Mouse (Mus musculus) ZHBTc4 (cell line): ENCODE measurements around the gene Tbp.
A peak's percentile ranks its signal among the peaks of the same experiment; 100 is the strongest.

Source experiments
- DNase-seq: peaks from one replicate; pipeline ENCODE4 v3.0.0-alpha.2; 2011; ENCODE audit warnings: low read depth, low spot score

Gene Tbp

DNA sequence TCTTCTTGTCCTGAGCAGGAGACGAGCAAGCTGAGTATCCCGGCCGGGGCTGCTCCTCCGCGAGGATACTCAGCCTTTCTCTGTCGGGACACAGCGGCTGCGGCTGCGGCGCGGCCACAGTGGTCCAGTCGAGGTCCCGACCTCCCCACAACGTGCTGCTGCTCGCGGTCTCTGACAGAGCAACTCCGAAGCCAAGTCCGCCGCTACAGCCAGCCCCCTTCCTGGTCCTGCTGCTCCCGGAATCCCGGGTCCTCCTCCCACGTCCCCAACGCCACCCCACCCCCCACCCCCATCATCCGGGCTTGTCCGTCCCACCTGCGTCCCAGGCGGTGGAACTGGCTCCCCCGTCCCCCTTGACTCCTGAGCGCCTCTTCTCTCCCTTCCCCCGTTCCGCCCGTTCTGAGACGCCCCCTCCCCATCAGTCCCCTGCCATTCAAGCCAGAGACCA lies 36.8 kb downstream of the Tbp start:
- DNase-seq: peak; percentile 55

DNA sequence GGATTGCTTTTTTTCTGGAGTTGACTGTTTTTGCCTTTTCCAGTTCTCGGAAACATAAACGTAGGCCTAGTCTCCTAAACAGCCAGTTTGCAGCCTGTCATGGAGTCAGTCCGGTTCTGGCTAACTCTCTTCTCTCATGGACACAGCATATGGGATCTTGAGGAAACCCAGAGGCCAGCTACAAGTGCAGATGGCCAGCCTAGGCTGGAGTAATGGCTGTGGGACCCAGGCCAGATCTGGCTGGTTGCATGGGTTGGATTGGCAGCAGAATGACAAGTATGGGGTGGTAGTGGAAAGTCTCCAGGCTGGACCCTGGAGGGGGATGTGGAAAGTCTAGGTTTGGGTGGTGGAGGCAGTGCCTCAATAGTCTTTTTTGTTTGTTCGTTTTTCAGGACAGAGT lies 40.6 kb downstream of the Tbp start:
- DNase-seq: no peak

DNA sequence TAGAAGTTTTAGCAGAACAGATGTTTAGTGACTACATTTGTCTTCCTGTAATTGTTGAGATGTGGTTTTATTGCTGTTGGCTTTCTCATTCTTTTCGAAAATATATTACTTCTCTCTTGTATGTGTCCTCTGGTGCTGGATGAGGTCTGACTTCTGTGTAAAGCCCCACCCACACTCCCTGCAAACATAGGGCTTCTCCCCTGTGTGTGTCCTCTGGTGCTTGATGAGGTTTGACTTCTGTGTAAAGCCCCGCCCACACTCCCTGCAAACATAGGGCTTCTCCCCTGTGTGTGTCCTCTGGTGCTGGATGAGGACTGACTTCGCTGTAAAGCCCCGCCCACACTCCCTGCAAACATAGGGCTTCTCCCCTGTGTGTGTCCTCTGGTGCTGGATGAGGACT lies 44.2 kb downstream of the Tbp start:
- DNase-seq: peak; percentile 64

DNA sequence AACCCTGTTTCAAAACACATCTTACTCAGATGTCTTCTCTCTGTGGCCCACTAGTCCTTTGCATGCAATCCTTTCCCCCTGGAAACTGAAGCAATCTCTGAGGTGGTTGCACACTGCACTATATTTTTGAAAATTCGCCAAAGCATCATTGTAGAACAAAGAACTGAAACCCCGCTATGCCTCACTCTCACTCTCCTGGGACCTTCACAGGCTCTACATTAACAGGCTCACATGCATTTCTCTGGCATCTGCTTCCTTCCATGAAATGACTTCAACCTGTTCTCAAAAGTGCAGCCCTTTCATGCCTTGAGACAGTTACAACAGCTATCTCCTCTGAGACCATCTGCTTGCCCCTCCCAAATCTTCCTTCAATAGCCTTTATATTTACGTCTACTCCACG lies 46.8 kb downstream of the Tbp start:
- DNase-seq: no peak

DNA sequence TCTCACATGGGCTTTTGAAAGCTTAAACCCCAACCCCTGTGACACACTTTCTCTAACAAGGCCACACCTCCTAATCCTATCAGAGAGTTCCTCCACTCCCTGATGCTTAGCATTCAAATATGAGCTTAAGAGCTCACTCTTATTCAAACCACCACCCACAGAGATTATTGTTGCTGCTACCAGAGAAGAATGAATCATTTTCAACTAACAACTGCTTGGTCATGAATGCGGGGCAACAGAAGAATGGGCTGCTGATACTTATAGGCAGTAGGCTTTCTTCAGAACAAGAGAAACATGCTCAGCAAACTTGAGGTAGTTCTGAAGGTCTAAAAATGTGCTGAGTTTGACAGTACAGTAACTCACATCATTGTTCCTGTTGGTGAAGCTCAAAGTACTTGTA lies 50.0 kb downstream of the Tbp start:
- DNase-seq: peak; percentile 42

DNA sequence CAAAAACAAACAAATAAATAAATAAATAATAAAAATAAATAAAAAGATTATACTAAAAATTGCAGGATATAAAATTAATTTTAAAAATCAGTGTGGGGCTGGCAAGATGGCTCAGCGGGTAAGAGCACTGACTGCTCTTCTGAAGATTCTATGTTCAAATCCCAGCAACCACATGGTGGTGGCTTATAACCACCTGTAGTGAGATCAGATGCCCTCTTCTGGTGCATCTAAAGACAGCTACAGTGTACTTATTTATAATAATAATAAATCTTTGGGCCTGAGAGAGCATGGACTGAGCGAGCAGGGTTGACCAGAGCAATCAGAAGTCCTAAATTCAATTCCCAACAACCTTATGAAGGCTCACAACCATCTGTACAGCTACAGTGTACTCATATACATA lies 60.3 kb downstream of the Tbp start:
- DNase-seq: no peak

DNA sequence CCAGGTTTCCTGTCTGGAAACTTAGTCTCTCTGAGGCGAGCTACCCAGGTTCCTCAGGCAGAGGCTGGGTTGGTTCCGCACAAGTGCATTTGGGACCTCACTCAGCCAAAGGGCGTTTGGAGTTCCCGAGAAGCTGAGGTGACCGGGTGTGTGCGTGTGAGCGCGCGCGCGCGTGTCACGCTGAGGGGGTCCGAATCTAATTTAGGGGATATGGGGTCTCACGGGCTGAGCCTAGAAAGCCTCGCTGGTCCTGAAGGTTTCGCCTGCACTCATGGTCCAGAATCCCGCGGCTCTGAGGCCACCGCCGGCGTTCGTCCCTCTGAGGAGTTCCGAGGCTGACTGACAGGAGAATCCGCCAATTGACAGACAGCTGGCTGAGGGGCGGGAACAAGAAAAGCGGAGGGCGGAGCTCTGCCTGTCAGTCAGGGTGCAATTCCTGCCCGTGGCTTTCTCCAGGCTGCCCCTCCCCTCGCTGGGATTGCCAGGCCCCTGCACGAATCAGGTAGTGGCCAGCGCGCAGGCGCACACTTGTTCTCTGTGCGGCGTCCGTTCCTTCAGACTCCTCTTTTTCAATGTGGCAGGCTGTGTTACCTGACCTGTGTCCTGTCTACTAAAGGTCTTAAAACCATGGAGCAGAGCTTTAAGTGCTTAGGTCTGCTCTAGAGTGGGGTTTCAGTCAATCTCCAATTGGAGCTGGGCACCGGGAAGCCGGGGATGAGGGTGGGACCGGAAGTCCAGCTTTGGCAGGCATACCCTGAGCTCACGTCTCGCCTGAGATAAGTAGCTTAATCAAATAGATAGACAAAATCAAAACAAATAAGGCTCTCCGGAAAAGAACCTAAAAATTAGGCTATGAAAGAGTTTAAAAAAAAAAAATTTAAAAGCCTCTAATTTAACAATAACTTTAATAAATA lies 64.6 kb downstream of the Tbp start, which contains the start of gene Prdm9:
TSS of gene Prdm9 (minus strand) at position 341 of the 914 bp plus-strand sequence.
- DNase-seq: peak; percentile 98

DNA sequence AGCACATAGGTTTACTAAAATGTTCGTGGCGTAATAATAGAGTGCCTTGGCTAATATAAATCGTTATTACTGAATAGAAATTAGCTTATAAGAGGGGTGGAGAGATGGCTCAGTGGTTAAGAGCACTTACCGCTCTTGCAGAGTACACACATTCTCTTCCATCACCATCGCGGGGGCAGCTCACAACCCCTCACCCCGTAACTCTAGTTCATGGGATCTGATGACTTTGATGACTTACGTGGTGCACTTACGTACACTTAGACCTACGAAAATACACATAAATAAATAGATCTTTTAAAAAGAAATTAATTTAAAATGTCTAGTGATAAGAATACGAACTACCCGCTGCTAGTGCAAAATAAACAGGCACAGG lies 65.2 kb downstream of the Tbp start:
- no peak for DNase-seq

DNA sequence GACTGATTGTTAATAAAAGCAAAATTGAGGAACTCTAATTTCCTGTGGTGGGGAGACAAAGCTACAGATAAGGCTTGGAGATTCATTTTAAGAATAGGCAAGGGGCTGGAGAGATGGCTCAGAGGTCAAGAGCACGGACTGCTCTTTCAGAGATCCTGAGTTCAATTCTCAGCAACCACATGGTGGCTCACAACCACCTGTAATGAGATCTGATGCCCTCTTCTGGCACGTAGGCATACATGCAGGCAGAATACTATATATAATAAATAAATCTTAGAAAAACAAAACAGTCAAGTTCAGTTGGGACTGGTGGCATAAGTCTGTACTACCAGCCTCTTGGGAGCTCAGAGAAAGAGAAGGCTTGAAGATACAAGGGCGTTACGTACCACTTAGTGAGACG lies 67.2 kb downstream of the Tbp start:
- peak; percentile 31 for DNase-seq

DNA sequence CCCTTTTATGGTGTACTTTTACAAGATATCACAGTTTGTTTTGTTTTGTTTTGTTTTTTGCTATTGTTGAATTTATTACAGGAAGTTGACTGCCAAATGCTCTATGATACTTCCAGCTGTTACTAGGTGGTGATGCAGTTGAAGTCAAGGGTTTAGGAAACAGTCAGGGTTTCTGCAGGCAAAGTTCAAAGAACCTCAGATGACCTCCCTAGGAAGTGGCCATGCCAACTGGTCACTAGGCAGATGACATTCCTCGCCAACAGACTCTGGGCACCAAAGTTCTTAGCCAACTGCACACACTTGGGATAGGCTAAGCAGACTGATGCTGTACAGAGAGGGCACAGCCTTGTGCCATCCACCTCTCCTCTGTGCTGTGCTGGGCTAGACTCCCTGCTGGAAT lies 75.4 kb downstream of the Tbp start:
- DNase-seq: no peak

DNA sequence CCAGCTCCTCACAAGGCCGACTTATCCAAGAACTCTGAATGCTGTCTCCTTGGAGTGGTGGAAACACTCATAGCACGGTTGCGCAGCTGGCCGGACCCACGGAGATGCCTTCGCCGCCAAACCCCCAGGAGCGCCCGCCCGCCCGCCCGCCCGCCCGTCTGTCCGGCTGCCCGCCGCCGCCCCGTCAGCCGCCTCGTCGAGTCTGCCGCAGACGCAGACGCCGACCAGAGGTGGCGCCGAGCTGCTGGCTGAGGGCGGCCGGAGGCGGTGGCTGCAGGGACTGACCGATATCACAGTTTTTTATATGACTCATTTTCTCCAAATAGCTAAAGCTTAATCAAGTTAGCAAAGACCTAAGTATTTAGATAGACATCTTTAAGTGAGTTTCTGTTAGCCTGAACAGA lies 77.6 kb downstream of the Tbp start:
- DNase-seq: peak; percentile 74
